Mouse (Mus musculus): ENCODE data around the gene Fam120c.

DNA sequence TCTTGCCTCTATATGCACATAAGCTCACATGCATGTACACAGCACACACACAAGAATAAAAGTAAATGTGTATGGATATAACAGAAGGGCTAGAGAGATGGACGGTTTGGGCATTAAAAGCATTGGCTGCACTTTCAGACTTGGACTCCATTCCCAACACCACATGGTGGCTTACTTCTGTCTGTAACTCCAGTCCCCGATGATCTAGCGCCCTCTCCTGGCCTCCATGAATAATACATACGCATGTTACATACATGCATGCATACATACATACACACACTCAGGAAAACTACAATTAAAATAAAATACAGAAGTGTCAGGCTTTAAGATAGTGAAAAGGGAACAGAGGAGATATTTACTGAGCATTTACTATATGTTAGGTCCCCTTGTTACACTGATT, 30.2 kb upstream of the Fam120c start:
- TF ChIP-seq MAX (IDR thresholded peaks at IDR 0.05; ENCODE audit: low read depth) (no peak), POLR2A (IDR thresholded peaks at IDR 0.05; ENCODE audit: insufficient read length, low read depth) (no peak), POLR2AphosphoS2 (IDR thresholded peaks at IDR 0.05; ENCODE audit: insufficient read length, low read depth) (no peak), USF1 (IDR thresholded peaks at IDR 0.05; ENCODE audit: low read depth) (no peak), E2F4 (IDR thresholded peaks at IDR 0.05; ENCODE audit: insufficient read depth) (no peak), REST (IDR thresholded peaks at IDR 0.05; ENCODE audit: insufficient read depth, insufficient read length) (no peak), MYOD1 (IDR thresholded peaks at IDR 0.05; ENCODE audit: control insufficient read depth in 1 of 3, insufficient read length in 2 of 3, low read depth in 2 of 3) (no peak), CEBPB (IDR thresholded peaks at IDR 0.05; ENCODE audit: insufficient read depth, poor library complexity, severe bottlenecking) (no peak), MYOG (IDR thresholded peaks at IDR 0.05; ENCODE audit: control insufficient read depth in 1 of 3, insufficient read depth in 1 of 3, insufficient read length in 2 of 3, low read depth in 2 of 3) (no peak), TCF12 (IDR thresholded peaks at IDR 0.05; ENCODE audit: insufficient read depth, poor library complexity, severe bottlenecking) (no peak), TCF3 (IDR thresholded peaks at IDR 0.05; ENCODE audit: insufficient read length, low read depth) (no peak), SRF (IDR thresholded peaks at IDR 0.05; ENCODE audit: control insufficient read depth, insufficient read length, low read depth) (no peak)
